ENCODE assay signal across 21 mouse cellular contexts in genomic region chr4:100637597-100637996, GRCm38 (mm10).
DNase-seq lines count a peak whose midpoint lies in the region; ATAC-seq and TF ChIP-seq lines count a peak whose summit lies in the region.
"Had no signal": no experiment of that assay in that cellular context is flagged by ENCODE, and none has a peak within 500 bp of the region (broad histone marks: within the 10 kb centered on the region; RNA-seq: fewer than 3 reads in every experiment).

No protein-coding gene starts in this region.

- intact Hi-C loops in left cerebral cortex, postnatal 4 days (cut with DNase I): no loop called here
- intact Hi-C loops in left cerebral cortex, postnatal 36 days (cut with DNase I): no loop called here

- H3K36me3 ChIP-seq in midbrain, postnatal 0 days (ENCODE audit: insufficient read depth, low read length): no peaks in the 10 kb centered on the region
- H3K36me3 ChIP-seq in midbrain, embryonic 10.5 days: no peaks in the 10 kb centered on the region
- H3K36me3 ChIP-seq: embryonic facial prominence, embryonic 13.5 days; embryonic facial prominence, embryonic 15.5 days; forebrain, embryonic 10.5 days; forebrain, embryonic 12.5 days had no signal

- no peaks in the 10 kb centered on the region for H3K9me3 ChIP-seq in midbrain, postnatal 0 days (ENCODE audit: low read length)
- peaks cover 2% of the 10 kb centered on the region; the same call in 1 of the 2 replicates for H3K9me3 ChIP-seq in midbrain, embryonic 10.5 days (replicated peaks)
- H3K9me3 ChIP-seq: embryonic facial prominence, embryonic 13.5 days; embryonic facial prominence, embryonic 15.5 days; forebrain, embryonic 12.5 days had no signal

- no peak for TF ChIP-seq CTCF in midbrain, postnatal 0 days (IDR thresholded peaks at IDR 0.05)

- no peak overlapping the region for H3K4me3 ChIP-seq in midbrain, postnatal 0 days (ENCODE audit: low read depth, low read length)
- no peak overlapping the region for H3K4me3 ChIP-seq in midbrain, embryonic 10.5 days
- H3K4me3 ChIP-seq: embryonic facial prominence, embryonic 13.5 days; embryonic facial prominence, embryonic 15.5 days; erythroblast, embryonic 14.5 days; forebrain, embryonic 10.5 days; forebrain, embryonic 12.5 days had no signal

- H3K4me1 ChIP-seq in midbrain, postnatal 0 days (ENCODE audit: insufficient read depth, low read length): no peaks in the 10 kb centered on the region
- peaks cover 22% of the 10 kb centered on the region for H3K4me1 ChIP-seq in midbrain, embryonic 10.5 days
- H3K4me1 ChIP-seq: embryonic facial prominence, embryonic 15.5 days had no signal

- ATAC-seq in cerebellum, adult (ENCODE audit: insufficient number of reproducible peaks, low FRiP score, low TSS enrichment): no peak
- ATAC-seq in midbrain, postnatal 0 days (ENCODE audit: low FRiP score): no peak
- ATAC-seq: forebrain, embryonic 14.5 days; forebrain, embryonic 16.5 days had no signal

- H3K9ac ChIP-seq in midbrain, postnatal 0 days (replicated peaks; ENCODE audit: low read length, poor library complexity, severe bottlenecking): no peak overlapping the region
- H3K9ac ChIP-seq: embryonic facial prominence, embryonic 13.5 days; embryonic facial prominence, embryonic 15.5 days; forebrain, embryonic 12.5 days had no signal

- WGBS in midbrain, postnatal 0 days: 85% methylated on average over 2 of the region's 2 CpGs
- 93% methylated on average over 2 of the region's 2 CpGs for WGBS in midbrain, embryonic 10.5 days

- H3K27ac ChIP-seq in midbrain, postnatal 0 days (ENCODE audit: low read depth, low read length): no peak overlapping the region
- no peak overlapping the region for H3K27ac ChIP-seq in midbrain, embryonic 10.5 days (replicated peaks)
- H3K27ac ChIP-seq: embryonic facial prominence, embryonic 13.5 days; embryonic facial prominence, embryonic 15.5 days; forebrain, embryonic 10.5 days; forebrain, embryonic 12.5 days had no signal

- H3K27me3 ChIP-seq in midbrain, postnatal 0 days (ENCODE audit: insufficient read depth, low read length): no peaks in the 10 kb centered on the region
- no peaks in the 10 kb centered on the region for H3K27me3 ChIP-seq in midbrain, embryonic 10.5 days (ENCODE audit: low read depth, poor library complexity, severe bottlenecking)
- H3K27me3 ChIP-seq: embryonic facial prominence, embryonic 13.5 days; embryonic facial prominence, embryonic 15.5 days; forebrain, embryonic 12.5 days had no signal

- peak; percentile 30 to 38 for DNase-seq in cerebellum, postnatal 14 days
- peak; percentile 54 for DNase-seq in left cerebral cortex, postnatal 4 days
- DNase-seq in left cerebral cortex, postnatal 36 days (ENCODE audit: low spot score in 2 of 2): no peak
- DNase-seq in midbrain, postnatal 0 days (ENCODE audit: low spot score): peak; percentile 55
- no peak for DNase-seq in midbrain, embryonic 10.5 days (ENCODE audit: low spot score)
- DNase-seq: adrenal gland, adult 2 months; adrenal gland, postnatal 10 days; adrenal gland, postnatal 25 days; cerebellum, adult 11-12 months; cerebellum, adult 2 months; cerebellum, adult 9-10 months; cerebellum, postnatal 36 days; embryo, embryonic 11 days had no signal

- no peak overlapping the region for H3K4me2 ChIP-seq in midbrain, postnatal 0 days (ENCODE audit: low read depth, low read length, poor library complexity, severe bottlenecking)
- H3K4me2 ChIP-seq: embryonic facial prominence, embryonic 13.5 days; embryonic facial prominence, embryonic 15.5 days; forebrain, embryonic 12.5 days had no signal

Comparison
In these comparisons a context has a peak if more than half of its experiments do, and no peak if none do; other contexts are left out.
1. DNase-seq: peak in cerebellum, postnatal 14 days (2 of 2), left cerebral cortex, postnatal 4 days (single experiment) and midbrain, postnatal 0 days (single experiment); none in left cerebral cortex, postnatal 36 days (0 of 2) and midbrain, embryonic 10.5 days (single experiment).